Mouse (Mus musculus): ENCODE results near the gene Arhgap17.

Gene Arhgap17

GRCm38 (mm10) chr7:123344079-123344780 is 25.5 kb downstream of the Arhgap17 start:
- DNase-seq (ENCODE audit: low spot score in 2 of 2) = no peak

DNA sequence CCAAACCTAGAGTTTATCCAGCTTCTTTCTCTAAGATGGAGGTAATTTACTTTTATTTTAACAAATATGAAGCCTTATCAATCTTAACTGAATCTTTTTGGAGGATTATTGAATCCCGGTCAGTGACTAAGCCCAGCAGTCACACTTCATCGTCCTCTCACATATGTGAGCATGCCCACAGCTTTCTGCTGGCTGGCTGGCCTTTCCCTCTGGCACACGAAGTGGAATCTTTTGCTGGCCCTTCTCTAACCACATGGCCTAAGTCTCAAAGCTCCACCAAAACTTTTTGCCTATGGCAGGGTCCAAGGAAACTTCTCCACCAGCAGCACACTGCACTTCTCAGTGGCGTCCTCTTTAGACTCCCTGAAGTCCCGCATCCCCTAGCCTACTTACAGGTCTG is 27.8 kb downstream of the Arhgap17 start:
- no peak for DNase-seq (ENCODE audit: low spot score in 2 of 2)

GRCm38 (mm10) chr7:123338351-123338750 is 31.4 kb downstream of the Arhgap17 start:
- no peak for DNase-seq (ENCODE audit: low spot score in 2 of 2)

DNA sequence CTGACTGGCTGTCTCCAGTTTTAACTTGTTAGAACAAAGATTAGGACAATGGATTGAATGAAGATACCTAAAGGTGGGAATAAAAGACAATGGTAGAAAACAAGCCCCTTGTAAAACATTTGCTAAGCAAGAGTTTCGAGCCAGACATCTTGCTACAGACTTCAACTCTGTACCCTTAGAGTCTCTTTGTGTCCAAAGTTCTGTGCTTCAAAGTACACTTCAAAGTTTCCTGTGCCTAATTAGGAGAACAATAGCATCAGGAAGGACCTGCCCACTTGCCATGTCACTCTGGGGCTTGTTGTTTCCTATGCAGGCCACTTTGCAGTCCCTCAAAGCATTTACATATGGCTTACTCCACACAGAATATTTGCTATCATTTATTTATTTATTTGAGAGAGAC is 33.4 kb downstream of the Arhgap17 start:
- no peak for DNase-seq (ENCODE audit: low spot score in 2 of 2)

DNA sequence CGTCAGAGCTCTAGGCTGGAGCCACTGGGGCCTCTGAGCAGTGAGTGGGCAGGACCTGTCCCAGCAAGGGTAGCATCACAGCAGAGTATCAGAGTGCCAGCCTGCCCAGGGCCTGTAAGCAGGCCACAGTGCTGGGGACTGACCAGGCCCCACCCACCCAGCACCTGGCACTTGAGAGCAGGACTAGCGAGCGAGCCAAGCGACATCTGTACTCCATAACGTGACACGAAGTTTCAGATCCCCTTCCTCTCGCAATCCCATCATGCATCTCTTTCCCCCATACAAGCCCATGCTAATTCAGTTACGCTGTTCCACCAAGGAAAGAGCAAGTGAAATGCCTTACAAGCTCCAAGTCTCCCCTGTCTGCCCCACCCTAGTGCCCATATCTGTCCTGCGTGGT is 39.2 kb downstream of the Arhgap17 start:
- no peak for DNase-seq (ENCODE audit: low spot score in 2 of 2)

- DNase-seq (ENCODE audit: low spot score in 2 of 2) = no peak
These were observed 41.8 kb downstream of the Arhgap17 start for GRCm38 (mm10) chr7:123327909-123328308.

DNA sequence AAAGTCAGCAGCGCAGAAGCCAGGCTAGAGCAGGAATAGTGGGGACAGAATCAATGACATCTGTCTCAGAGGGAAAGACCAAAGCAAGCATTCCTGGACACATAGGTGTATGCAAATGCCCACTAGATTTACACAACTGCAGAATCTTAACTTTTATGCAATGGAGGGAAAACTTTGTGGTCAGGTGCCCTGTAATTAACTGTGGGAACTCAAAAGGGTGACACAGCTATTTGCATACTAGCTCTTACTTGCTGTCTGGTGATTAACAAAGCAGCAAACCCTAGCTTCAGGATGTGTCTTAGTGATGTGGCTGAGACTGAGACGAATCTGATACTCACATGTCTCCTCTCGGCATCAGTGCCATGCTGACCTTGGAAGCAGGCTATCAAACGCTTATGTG is 42.8 kb downstream of the Arhgap17 start:
- no peak for DNase-seq (ENCODE audit: low spot score in 2 of 2)

GRCm38 (mm10) chr7:123326062-123326461 is 43.7 kb downstream of the Arhgap17 start:
- DNase-seq (ENCODE audit: low spot score in 2 of 2) = no peak

- DNase-seq (ENCODE audit: low spot score in 2 of 2) = no peak
These were observed 45.6 kb downstream of the Arhgap17 start for GRCm38 (mm10) chr7:123324105-123324504.

GRCm38 (mm10) chr7:123323388-123323787 is 46.3 kb downstream of the Arhgap17 start:
- no peak for DNase-seq (ENCODE audit: low spot score in 2 of 2)

- DNase-seq (ENCODE audit: low spot score in 2 of 2) = no peak
These were observed 47.1 kb downstream of the Arhgap17 start for GRCm38 (mm10) chr7:123322452-123323121.

- DNase-seq (ENCODE audit: low spot score in 2 of 2) = no peak
These were observed 57.0 kb downstream of the Arhgap17 start for GRCm38 (mm10) chr7:123312738-123313137.

- peak in 1 of 2 experiments; percentile 21 for DNase-seq (ENCODE audit: low spot score in 2 of 2)
These were observed 57.9 kb downstream of the Arhgap17 start for GRCm38 (mm10) chr7:123311836-123312235.

DNA sequence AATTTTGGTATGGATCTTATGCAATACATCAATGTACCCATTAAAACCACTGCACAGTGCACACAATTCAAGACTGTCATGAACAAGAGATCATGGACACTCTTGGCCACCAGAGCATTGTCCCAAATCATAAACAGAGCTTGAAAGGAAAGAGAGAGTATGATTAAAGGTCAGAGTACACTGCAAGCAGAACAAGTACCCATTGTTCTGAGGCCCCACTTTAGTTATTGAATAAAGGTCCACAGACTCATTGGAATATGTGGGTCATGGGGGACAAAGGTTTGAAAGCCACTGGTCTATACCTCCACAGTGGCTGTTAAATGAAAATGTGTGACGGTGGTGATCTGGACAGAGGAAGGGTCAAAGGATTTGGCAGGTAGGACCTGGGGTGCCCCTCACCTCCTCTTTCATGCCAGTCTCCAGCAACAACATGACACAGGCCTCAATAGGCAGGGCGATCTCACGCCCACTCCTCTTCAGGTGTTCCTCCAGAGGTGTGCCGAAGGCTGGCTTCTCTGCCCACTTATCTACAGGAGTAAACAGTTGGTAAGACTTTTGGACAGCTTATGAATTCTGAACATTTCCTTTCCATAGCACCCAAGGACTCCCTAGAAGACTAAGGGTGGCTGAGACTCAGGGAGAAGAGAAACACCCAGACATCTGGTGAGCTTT is 61.7 kb downstream of the Arhgap17 start:
- no peak for DNase-seq (ENCODE audit: low spot score in 2 of 2)

DNA sequence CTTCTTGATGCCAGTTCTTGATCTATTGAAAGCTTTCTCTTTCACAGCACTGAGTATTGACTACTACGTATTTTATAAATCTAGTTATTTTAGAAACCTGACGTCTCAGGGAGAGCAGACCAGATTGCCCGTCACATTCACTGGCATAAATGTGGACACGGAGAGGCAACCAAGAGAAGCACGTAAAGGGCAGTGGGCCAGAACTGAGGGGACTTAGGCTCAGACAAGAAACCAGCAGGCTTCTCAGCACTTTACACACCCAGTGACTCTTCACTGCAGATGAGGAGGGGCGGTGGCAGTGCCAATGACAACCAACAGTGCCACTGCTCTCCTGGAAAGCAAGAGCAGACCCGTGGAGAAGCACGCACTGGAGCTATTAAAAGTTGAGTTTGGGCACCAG is 62.5 kb downstream of the Arhgap17 start:
- no peak for DNase-seq (ENCODE audit: low spot score in 2 of 2)

DNA sequence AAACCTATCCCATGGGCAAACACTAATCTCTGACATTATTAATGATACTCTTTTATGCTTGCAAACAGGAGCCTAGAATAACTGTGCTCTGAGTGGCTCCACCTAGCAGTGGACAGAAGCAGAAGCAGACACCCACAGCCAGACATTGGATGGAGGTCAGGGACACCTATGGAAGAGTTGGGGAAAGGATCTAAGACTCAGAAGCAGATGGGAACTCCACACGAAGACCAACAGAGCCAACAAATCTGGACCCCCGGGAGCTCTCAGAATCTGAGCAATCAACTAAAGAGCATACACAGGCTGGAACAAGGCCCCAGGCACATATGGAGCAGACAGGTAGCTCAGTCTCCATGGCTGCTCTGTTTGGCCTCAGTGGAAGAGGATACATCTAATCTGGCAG is 64.3 kb downstream of the Arhgap17 start:
- no peak for DNase-seq (ENCODE audit: low spot score in 2 of 2)

- no peak for DNase-seq (ENCODE audit: low spot score in 2 of 2)
These were observed 69.5 kb downstream of the Arhgap17 start for GRCm38 (mm10) chr7:123300258-123300657.

DNA sequence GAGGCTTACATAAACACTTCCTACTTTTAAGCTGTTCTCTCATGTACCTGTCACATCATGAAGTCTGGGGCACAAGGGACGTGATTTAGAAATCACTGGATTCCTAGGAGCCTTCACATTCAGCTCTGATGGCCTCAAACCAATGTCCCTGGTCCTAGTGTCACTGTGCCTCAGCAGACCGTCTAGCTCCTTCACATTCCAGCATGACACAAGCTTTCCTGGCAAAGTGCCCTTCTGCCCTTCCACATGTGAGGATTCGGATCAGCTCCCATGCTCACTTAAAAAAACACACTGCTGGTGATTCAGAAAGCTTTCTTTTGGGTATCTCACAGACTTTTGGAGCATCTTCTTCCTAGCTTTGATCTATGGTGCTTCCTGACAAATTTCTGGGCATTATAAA is 71.5 kb downstream of the Arhgap17 start:
- peak in 1 of 2 experiments; percentile 33 for DNase-seq (ENCODE audit: low spot score in 2 of 2)

- DNase-seq (ENCODE audit: low spot score in 2 of 2) = no peak
These were observed 73.6 kb downstream of the Arhgap17 start for GRCm38 (mm10) chr7:123296097-123296496.

DNA sequence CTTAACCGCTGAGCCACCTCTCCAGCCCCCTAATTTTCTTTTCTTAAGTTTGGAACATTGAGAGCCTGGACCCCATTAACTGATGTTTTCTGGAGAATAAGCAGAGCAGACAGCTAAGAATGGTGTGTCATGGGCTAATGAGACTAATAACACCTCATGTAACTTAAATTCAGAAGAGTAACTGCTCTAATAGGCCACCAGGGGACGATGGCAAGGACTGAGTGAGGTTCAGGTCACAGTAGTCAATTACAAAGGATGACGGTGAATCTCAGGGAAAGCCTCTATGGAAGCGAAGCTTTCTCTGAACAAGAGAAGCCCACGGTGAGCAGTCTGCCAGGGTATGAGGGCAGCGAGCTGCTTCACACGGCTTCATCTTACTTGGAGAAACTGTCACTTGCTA is 74.3 kb downstream of the Arhgap17 start:
- DNase-seq (ENCODE audit: low spot score in 2 of 2) = no peak

DNA sequence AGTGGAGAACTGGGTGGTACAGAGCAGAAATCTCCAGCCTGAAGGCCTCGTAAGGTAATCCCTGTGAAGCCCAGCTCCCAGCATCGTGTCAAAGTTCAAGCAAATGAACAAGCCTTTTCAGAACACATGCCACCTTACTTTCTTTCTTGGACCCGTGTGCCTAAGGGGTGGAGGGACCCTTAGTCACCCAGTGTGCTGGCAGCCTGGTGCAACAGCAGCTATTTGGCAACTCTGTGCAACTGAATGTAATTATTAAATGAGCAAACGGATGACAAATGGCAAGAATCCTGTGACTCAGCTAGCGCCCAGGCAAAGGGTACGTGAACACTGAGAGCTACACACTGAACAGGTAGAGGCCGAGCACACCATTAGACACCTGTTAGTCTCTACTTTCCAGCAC is 75.8 kb downstream of the Arhgap17 start:
- no peak for DNase-seq (ENCODE audit: low spot score in 2 of 2)

- DNase-seq (ENCODE audit: low spot score in 2 of 2) = no peak
These were observed 77.8 kb downstream of the Arhgap17 start for GRCm38 (mm10) chr7:123291942-123292341.

- DNase-seq (ENCODE audit: low spot score in 2 of 2) = no peak
These were observed 80.5 kb downstream of the Arhgap17 start for GRCm38 (mm10) chr7:123289176-123289575.
